Mouse (Mus musculus) small intestine, adult 2 months (tissue): ENCODE results near the gene Aif1. TPM values are rescaled to one million over a fixed set of nuclear protein-coding genes. Genes with fewer than 3 reads are reported as not detected.

Experiments
- H3K27ac ChIP-seq: fragments of 200-500 bp; 2 replicates; pipeline ENCODE4 v1.5.1; 2012; ENCODE audit warnings: low read depth, low read length, control low read depth, inconsistent platforms; ENCODE audit not compliant: insufficient read depth
- H3K27me3 ChIP-seq: fragments of 200-500 bp; 2 replicates; pipeline ENCODE4 v1.6.1; 2012; ENCODE audit warnings: mild to moderate bottlenecking, moderate library complexity, low read length, inconsistent platforms; ENCODE audit not compliant: control insufficient read depth, insufficient read depth
- H3K36me3 ChIP-seq: fragments of 200-500 bp; 2 replicates; pipeline ENCODE4 v1.6.1; 2012; ENCODE audit warnings: mild to moderate bottlenecking, low read length, control low read depth, inconsistent platforms; ENCODE audit not compliant: control insufficient read depth, insufficient read depth
- H3K4me1 ChIP-seq: fragments of 200-500 bp; 2 replicates; pipeline ENCODE4 v1.6.1; 2012; ENCODE audit warnings: low read length, inconsistent platforms, mixed read lengths; ENCODE audit not compliant: control insufficient read depth, insufficient read depth, insufficient read length
- H3K4me3 ChIP-seq: fragments of 200-500 bp; 2 replicates; pipeline ENCODE4 v1.5.1; 2012; ENCODE audit warnings: low read depth, mild to moderate bottlenecking, control low read depth, inconsistent platforms, low read length, moderate library complexity
- CTCF ChIP-seq: fragments of 200-500 bp; IDR thresholded peaks from 2 replicates; pipeline ENCODE4 v1.5.1; 2012; ENCODE audit warnings: low read depth, mild to moderate bottlenecking, control low read depth, inconsistent platforms, low read length, moderate library complexity, mixed read lengths; ENCODE audit not compliant: insufficient replicate concordance, insufficient read length; ENCODE audit errors: extremely low read depth
- POLR2A ChIP-seq: fragments of 200-500 bp; IDR thresholded peaks from 2 replicates; pipeline ENCODE4 v1.6.1; 2012; ENCODE audit warnings: low read depth, mild to moderate bottlenecking, control low read depth, inconsistent platforms, low read length, moderate library complexity
- WGBS: fragments of 180-500 bp; shearing (Covaris S2); methylation state at CpG from one replicate; pipeline ENCODE4 v1.1.7; 2018; 5-methylcytosine and 5-hydroxymethylcytosine counted together
- polyA plus RNA-seq: library from polyadenylated mRNA; depleted of rRNA; stranded (reverse); fragments of >200 nt; gene quantifications from 2 replicates; pipeline ENCODE4 v1.2.3, GENCODE M21; 2012

Aif1 gene
- polyA plus RNA-seq, 1 experiment, result 1.6 TPM

DNA sequence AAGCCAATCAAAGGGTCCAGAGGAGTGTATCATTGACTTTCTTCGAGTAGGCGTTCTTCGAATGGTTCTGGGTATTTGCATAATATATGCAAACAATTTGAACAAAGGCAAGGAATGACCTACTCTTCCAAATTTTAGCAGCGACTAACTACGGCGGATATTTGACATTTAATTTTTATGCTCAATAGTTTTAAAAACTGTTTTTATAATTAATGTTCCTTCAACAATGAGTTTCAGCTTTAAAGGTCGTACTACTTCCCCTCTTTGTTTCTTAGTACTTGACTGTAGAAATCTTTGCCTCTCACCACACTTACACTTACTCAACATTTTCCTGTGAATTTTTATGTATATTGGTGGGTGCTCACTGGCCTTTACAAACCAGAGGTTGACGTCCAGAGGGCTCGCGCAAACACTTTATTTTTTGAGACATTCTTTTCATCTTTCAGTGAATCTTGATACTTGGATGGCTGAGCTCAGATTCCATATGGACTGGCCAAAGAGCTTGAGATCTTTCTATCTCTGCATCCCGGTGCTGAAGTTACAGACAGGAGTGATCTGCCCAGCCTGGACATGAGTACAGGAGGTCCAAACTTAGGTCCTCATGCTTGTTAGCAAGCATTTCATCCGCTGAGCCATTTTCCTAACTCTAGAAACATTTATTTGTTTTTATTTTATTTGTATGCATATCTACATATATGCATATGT lies 10.3 kb downstream of the Aif1 start:
- TF ChIP-seq CTCF, result no peak
- TF ChIP-seq POLR2A, result no peak

DNA sequence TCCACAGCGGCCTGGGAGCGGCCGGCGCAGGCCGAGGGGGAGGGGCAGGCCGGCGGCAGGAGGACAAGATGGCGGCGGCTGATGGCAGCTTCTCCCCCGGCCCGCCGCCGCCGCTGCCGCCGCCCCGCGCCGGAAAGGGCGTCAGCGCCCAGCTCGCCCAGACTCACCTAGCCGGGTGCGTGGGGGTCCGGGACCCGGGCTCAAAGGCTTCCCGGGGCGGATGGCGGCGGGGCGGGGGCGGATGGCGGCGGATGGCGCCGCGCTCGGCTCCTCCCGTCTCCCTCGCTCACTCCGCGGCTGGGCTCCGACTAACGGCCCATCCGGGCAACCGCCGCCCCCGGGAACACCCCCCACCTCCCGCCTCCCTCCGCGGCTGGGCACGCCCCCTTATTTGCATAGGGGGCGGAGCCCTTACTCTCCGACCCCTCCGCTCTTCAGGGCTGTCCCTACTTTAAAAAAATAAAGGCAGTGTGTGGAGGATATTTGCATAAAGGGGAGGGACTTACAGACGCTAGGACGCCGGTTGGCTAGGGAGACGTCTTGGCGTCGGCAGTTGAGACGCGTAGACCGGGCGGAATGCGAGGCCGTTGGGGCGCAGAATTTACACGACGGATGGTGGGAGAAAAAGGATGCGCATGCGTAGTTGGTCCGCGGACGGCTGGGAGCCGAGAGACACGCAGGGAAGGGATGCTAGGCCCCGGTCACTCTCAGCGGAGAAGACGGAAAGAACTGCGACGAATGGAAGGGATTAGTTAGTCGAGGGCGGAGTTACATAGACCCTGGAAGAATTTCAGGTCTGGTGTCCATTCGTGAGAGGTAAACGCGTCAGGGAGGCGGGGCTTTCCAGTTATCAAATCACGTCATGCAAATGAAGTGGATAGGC lies 11.1 kb downstream of the Aif1 start, which contains the start of gene Prrc2a:
Gene Prrc2a, minus strand, starts transcription at position 330 of the 883 bp plus-strand sequence.
- WGBS, result 1% methylated on average over 85 of the region's 89 CpGs
- Histone ChIP-seq H3K27me3 (no peaks in the 10 kb centered on the region), H3K36me3 (peaks cover 24% of the 10 kb centered on the region), H3K4me3 (peak within 1 kb of the TSS; percentile 99), H3K27ac (peak within 1 kb of the TSS; percentile 99), H3K4me1 (peaks cover 10% of the 10 kb centered on the region; the same call in 1 of the 2 replicates)
- TF ChIP-seq CTCF (no peak), POLR2A (peak; percentile 86; the same call in 1 of the 2 replicates)

More for the DNA sequence above, 10.3 kb downstream of the Aif1 start:
- Histone ChIP-seq H3K4me3 (peak overlapping the region; percentile 79), H3K27ac (peak overlapping the region; percentile 38), H3K36me3 (peaks cover 16% of the 10 kb centered on the region), H3K27me3 (no peaks in the 10 kb centered on the region), H3K4me1 (peaks cover 10% of the 10 kb centered on the region; the same call in 1 of the 2 replicates)
- 19% methylated on average over 12 of the region's 12 CpGs for WGBS

DNA sequence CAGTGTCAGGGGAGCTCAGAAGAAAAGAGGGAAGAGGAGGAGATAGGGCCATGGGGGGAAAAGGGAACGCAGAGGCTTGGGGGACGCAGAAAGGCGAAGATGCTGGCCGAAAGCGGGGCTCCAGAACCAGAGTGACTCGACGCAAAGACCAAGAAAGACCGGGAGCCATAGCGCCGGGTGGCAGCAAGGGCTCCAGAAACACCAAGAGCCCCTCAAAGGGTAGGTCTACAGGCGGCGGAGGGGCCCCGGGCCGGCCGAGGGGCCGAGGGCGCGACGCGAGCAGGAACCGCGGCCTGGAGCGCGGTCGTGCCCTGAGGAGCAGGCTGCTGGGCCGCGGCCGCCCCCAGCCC lies 11.7 kb downstream of the Aif1 start:
- H3K27ac ChIP-seq, result peak overlapping the region; percentile 80
- H3K36me3 ChIP-seq, result peaks cover 30% of the 10 kb centered on the region
- WGBS, result 2% methylated on average over 28 of the region's 28 CpGs

DNA sequence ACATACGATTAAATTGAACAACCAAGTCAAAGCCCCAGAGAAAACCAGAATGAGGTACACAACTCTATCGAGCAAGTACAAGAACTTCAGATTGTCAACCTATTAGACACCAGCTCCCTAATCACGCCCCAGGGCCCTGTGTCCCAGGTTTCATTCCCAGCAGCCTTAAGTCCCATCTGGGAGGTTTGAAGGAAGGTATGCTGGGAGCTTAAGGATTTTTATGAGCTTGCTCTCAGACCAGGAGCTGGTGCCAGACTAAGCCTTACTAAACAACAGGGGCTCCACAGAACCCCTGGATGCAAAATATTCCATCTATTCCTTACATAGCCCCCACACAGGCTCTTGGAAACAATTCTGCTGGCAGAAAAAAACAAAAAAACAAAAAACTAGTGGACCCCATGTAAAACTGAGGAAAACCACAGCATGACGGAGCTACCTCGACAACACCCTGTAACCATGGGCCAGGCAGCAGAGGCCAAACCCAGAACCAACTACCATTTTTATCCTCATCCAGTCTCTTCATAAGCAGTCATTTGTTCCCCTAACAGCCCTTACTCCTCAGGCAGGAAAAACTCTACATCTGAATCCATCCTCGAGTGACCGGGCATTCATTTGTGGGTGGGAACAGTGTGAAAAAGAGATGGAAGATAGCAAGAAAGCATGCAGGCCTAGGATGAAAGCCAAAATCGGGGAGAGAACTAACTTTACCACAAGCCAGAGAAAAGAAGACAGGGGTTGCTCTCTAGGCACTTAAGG lies 12.4 kb downstream of the Aif1 start:
- Histone ChIP-seq H3K4me1 (peaks cover 10% of the 10 kb centered on the region; the same call in 1 of the 2 replicates), H3K27me3 (no peaks in the 10 kb centered on the region), H3K4me3 (peak overlapping the region; percentile 99), H3K27ac (peak overlapping the region; percentile 80), H3K36me3 (peaks cover 37% of the 10 kb centered on the region)
- no peak for TF ChIP-seq POLR2A
- TF ChIP-seq CTCF, result no peak
- 2% methylated on average over 8 of the region's 8 CpGs for WGBS

More for the DNA sequence above, 11.7 kb downstream of the Aif1 start:
- Histone ChIP-seq H3K4me3 (peak overlapping the region; percentile 99), H3K27me3 (no peaks in the 10 kb centered on the region), H3K4me1 (peaks cover 10% of the 10 kb centered on the region; the same call in 1 of the 2 replicates)
- TF ChIP-seq POLR2A, result no peak
- TF ChIP-seq CTCF, result no peak

DNA sequence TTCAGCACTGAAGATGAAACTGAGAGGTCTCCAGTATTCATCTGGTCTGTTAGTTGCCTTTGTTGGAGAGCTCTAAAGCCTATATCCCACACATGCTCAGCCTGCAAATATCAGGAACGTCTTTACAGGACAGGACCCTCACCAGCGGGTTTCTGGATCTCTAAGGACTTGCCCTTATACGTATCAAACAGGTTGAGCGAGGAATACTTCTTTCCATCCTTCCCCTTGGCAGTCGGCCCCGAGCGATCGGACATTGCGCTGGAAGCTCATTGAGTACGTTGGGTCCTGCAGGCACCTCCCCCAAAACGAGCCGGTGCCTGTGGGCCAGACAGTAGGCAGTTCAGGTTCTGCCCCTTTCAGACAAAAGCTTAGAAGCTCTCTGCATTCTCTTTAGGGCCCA lies 13.1 kb downstream of the Aif1 start:
- Histone ChIP-seq H3K27me3 (no peaks in the 10 kb centered on the region), H3K36me3 (peaks cover 44% of the 10 kb centered on the region), H3K4me1 (peaks cover 10% of the 10 kb centered on the region; the same call in 1 of the 2 replicates), H3K4me3 (peak overlapping the region; percentile 35), H3K27ac (no peak overlapping the region)
- WGBS, result 10% methylated on average over 12 of the region's 12 CpGs
- TF ChIP-seq POLR2A (no peak), CTCF (no peak)

DNA sequence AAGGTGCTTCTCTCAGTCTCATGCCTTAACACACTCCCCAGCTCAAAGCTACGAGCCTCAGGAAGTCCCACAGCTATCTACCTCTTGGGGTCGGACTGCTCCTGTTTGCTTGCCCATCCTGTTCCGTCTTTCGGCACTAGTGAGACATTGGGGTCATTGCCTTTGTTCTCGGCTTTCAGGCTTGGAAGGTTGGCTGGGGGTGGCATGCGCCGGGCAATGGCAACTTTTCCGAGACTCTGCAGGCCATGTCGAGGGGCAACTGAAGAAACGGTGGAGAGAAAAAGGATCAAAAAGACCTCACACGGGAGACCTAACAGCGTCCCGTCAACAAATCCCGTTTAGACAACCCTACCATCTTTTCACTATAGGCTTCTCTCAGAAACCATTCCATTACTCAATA lies 13.7 kb downstream of the Aif1 start:
- 70% methylated on average over 14 of the region's 14 CpGs for WGBS

DNA sequence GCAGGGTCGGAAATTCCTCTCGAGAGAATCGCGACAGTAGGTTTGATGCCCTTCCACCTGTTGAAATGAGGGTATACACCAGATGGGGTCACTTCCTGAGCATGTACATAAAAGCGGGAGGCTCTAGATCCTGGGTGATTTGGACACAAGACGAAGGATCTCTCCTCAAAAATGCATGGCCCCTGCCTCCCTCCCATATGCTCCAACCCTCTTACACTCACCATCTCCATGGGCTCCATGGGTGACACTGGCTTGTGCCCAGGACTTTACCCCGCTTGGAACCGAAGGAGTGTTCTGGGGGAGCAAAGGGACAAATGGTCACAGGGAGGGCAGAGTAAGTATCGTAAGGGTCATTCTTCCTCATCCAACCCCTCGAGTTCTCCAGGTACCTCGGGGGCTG lies 14.4 kb downstream of the Aif1 start:
- no peak overlapping the region for H3K4me3 ChIP-seq
- H3K27me3 ChIP-seq, result no peaks in the 10 kb centered on the region
- no peak for TF ChIP-seq POLR2A
- no peak for TF ChIP-seq CTCF
- H3K27ac ChIP-seq, result no peak overlapping the region
- peaks cover 57% of the 10 kb centered on the region for H3K36me3 ChIP-seq
- WGBS, result 76% methylated on average over 11 of the region's 11 CpGs
- peaks cover 9% of the 10 kb centered on the region; the same call in 1 of the 2 replicates for H3K4me1 ChIP-seq

More for the DNA sequence above, 13.7 kb downstream of the Aif1 start:
- peaks cover 10% of the 10 kb centered on the region; the same call in 1 of the 2 replicates for H3K4me1 ChIP-seq
- TF ChIP-seq POLR2A (no peak), CTCF (no peak)
- H3K27me3 ChIP-seq, result no peaks in the 10 kb centered on the region
- no peak overlapping the region for H3K4me3 ChIP-seq
- no peak overlapping the region for H3K27ac ChIP-seq
- peaks cover 50% of the 10 kb centered on the region for H3K36me3 ChIP-seq
